Mouse (Mus musculus) neural tube, embryonic 15.5 days (tissue): Measurements from ENCODE around the gene Clca3a2. TPM values are rescaled to one million over a fixed set of nuclear protein-coding genes. Genes with fewer than 3 reads are reported as not detected.
"Not testable (repeated sequence)": the region's sequence is repeated elsewhere in the genome, so short reads cannot be mapped to it uniquely, and the experiment has no call there.

ENCODE experiments used
- ATAC-seq: fragments of 200-750 bp; cut with Nextera tagmentation; 2 replicates; pipeline ENCODE4 v1.8.0; 2017; ENCODE audit warnings: mild to moderate bottlenecking, moderate TSS enrichment, moderate library complexity; ENCODE audit not compliant: low FRiP score
- H3K27ac ChIP-seq: fragments of 300-500 bp; sonication (generic); replicated peaks from 2 replicates; pipeline ENCODE4 v1.5.1; 2015; ENCODE audit warnings: mild to moderate bottlenecking, inconsistent platforms
- H3K27me3 ChIP-seq: fragments of 300-500 bp; sonication (generic); replicated peaks from 2 replicates; pipeline ENCODE4 v1.6.1; 2015; ENCODE audit warnings: inconsistent platforms
- H3K36me3 ChIP-seq: fragments of 300-500 bp; sonication (generic); 2 replicates; pipeline ENCODE4 v1.6.1; 2015; ENCODE audit warnings: inconsistent platforms
- H3K4me1 ChIP-seq: fragments of 300-500 bp; sonication (generic); 2 replicates; pipeline ENCODE4 v1.6.1; 2015; ENCODE audit warnings: inconsistent platforms
- H3K4me2 ChIP-seq: fragments of 300-500 bp; sonication (generic); 2 replicates; pipeline ENCODE4 v1.6.1; 2015; ENCODE audit warnings: inconsistent platforms, mild to moderate bottlenecking, moderate library complexity
- H3K4me3 ChIP-seq: fragments of 300-500 bp; sonication (generic); replicated peaks from 2 replicates; pipeline ENCODE4 v1.5.1; 2015; ENCODE audit warnings: mild to moderate bottlenecking, inconsistent platforms
- H3K9ac ChIP-seq: fragments of 300-500 bp; sonication (generic); replicated peaks from 2 replicates; pipeline ENCODE4 v1.6.1; 2015; ENCODE audit warnings: mild to moderate bottlenecking, inconsistent platforms
- H3K9me3 ChIP-seq: fragments of 300-500 bp; sonication (generic); replicated peaks from 2 replicates; pipeline ENCODE4 v1.6.1; 2016; ENCODE audit warnings: inconsistent platforms
- WGBS: fragments of 180-500 bp; shearing (Covaris S2); methylation state at CpG from one replicate; pipeline ENCODE4 v1.1.7; 2015; ENCODE audit warnings: mixed read lengths; 5-methylcytosine and 5-hydroxymethylcytosine counted together
- polyA plus RNA-seq: library from polyadenylated mRNA; unstranded; fragments of >200 nt; fragmentation: Nextera tagmentation; extraction: Ambion mirVana; gene quantifications from 2 replicates; pipeline ENCODE4 v1.2.1, GENCODE M21; 2015

Gene Clca3a2
- polyA plus RNA-seq, 1 experiment from 2014 or later, result 0.13 TPM

- Histone ChIP-seq H3K27me3 (no peaks in the 10 kb centered on the region), H3K9me3 (no peaks in the 10 kb centered on the region), H3K4me3 (no peak overlapping the region), H3K27ac (no peak overlapping the region), H3K4me2 (no peak overlapping the region), H3K9ac (no peak overlapping the region), H3K36me3 (no peaks in the 10 kb centered on the region), H3K4me1 (no peaks in the 10 kb centered on the region)
- 84% methylated on average over 11 of the region's 11 CpGs for WGBS
- ATAC-seq, result no peak
Measured at GRCm38 (mm10) chr3:144785181-144786148, 33.8 kb downstream of the Clca3a2 start.

- ATAC-seq, result no peak
- 88% methylated on average over 4 of the region's 4 CpGs for WGBS
- no peak overlapping the region for H3K9ac ChIP-seq
- H3K9me3 ChIP-seq, result no peaks in the 10 kb centered on the region
- H3K27ac ChIP-seq, result no peak overlapping the region
- no peaks in the 10 kb centered on the region for H3K36me3 ChIP-seq
- H3K4me1 ChIP-seq, result no peaks in the 10 kb centered on the region
- H3K4me3 ChIP-seq, result no peak overlapping the region
- H3K27me3 ChIP-seq, result no peaks in the 10 kb centered on the region
- H3K4me2 ChIP-seq, result no peak overlapping the region
Measured at GRCm38 (mm10) chr3:144765161-144765560, 54.1 kb downstream of the Clca3a2 start.

DNA sequence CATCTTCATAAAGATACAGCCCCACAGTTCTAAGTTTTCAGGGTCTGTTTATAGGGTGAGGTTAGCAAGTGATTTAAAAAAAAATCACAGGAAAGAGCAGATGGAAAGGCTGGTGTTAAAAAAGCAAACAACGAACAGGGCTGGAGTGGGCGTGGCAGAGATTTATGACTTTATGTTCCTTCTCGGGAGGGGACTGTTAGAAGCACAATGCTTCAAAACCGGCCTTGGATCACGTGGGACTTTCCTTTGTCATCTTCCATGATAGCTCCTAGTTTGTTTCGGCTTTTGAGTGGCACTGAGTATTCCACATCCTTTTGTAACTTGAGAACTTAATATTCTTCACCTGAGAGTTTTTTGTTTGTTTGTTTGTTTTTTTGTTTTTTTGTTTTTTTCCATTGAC, 57.8 kb downstream of the Clca3a2 start:
- Histone ChIP-seq H3K4me2 (no peak overlapping the region), H3K4me3 (no peak overlapping the region), H3K36me3 (no peaks in the 10 kb centered on the region), H3K27me3 (no peaks in the 10 kb centered on the region), H3K27ac (no peak overlapping the region), H3K4me1 (no peaks in the 10 kb centered on the region), H3K9ac (no peak overlapping the region), H3K9me3 (no peaks in the 10 kb centered on the region)
- 13% methylated on average over 6 of the region's 6 CpGs for WGBS
- no peak for ATAC-seq

- Histone ChIP-seq H3K4me2 (no peak within 1 kb of the TSS), H3K4me1 (no peaks in the 10 kb centered on the region), H3K27ac (no peak within 1 kb of the TSS), H3K36me3 (no peaks in the 10 kb centered on the region), H3K27me3 (no peaks in the 10 kb centered on the region), H3K9me3 (no peaks in the 10 kb centered on the region), H3K9ac (no peak within 1 kb of the TSS), H3K4me3 (no peak within 1 kb of the TSS)
- WGBS, result 52% methylated on average over 10 of the region's 11 CpGs
- ATAC-seq, result no peak
Measured at GRCm38 (mm10) chr3:144760592-144761309, 58.5 kb downstream of the Clca3a2 start, which contains the start of gene Clca3a1. TSS of gene Clca3a1 (minus strand) at chr3:144760977.

- no peak overlapping the region for H3K9ac ChIP-seq
- H3K27ac ChIP-seq, result no peak overlapping the region
- H3K27me3 ChIP-seq, result no peaks in the 10 kb centered on the region
- no peak overlapping the region for H3K4me2 ChIP-seq
- H3K36me3 ChIP-seq, result no peaks in the 10 kb centered on the region
- 91% methylated on average over 3 of the region's 3 CpGs for WGBS
- H3K4me3 ChIP-seq, result no peak overlapping the region
- H3K9me3 ChIP-seq, result no peaks in the 10 kb centered on the region
- no peaks in the 10 kb centered on the region for H3K4me1 ChIP-seq
- ATAC-seq, result no peak
Measured at GRCm38 (mm10) chr3:144759719-144760118, 59.6 kb downstream of the Clca3a2 start.

DNA sequence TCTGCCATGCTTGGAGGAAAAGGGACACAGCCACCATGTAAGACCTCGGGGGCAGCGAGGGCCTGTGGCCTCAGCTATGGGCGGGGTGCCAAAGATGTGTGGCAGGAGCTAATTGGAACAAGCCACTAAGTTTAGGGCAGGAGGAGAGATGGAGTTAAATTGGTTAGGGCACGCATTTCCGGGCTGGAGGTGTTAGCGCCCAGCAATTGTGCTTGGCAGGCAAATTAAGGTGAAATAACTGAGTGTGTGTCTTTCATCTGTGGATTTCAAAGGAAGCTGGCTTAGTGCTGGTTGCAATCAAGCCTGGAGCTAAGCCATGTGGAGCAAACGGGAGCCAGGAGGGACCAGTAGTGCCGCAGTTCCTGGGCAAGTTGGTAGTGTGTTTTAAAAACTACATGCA, 63.2 kb downstream of the Clca3a2 start:
- WGBS, result 81% methylated on average over 8 of the region's 8 CpGs
- not testable (repeated sequence) for H3K9me3 ChIP-seq, H3K36me3 ChIP-seq, H3K27ac ChIP-seq, H3K27me3 ChIP-seq, H3K4me2 ChIP-seq, H3K4me3 ChIP-seq, ATAC-seq, H3K4me1 ChIP-seq, H3K9ac ChIP-seq

DNA sequence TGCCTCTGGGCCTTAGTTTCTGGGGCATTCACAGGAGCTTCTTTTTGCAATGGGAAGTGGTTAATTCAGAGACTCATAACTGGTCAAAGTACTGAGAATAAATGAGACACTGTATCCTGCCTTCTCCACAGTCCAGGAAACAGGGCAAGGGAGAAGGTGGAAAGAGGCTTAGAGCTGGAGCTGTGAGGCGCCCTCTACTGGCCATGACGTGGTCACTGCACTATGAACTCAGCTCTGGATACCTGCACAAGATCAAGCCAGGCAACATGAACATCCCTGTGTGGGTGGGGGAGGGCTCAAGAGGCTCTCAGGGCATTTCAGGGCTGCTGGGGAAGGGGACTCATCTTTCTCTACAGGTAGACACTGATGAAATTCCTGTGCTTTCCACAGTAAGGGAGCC, 66.2 kb downstream of the Clca3a2 start:
- 5% methylated on average over 2 of the region's 2 CpGs for WGBS
- ATAC-seq, result no peak
- Histone ChIP-seq H3K4me3 (no peak overlapping the region), H3K27ac (no peak overlapping the region), H3K9ac (no peak overlapping the region), H3K27me3 (no peaks in the 10 kb centered on the region), H3K9me3 (no peaks in the 10 kb centered on the region), H3K4me2 (no peak overlapping the region), H3K4me1 (no peaks in the 10 kb centered on the region), H3K36me3 (no peaks in the 10 kb centered on the region)

DNA sequence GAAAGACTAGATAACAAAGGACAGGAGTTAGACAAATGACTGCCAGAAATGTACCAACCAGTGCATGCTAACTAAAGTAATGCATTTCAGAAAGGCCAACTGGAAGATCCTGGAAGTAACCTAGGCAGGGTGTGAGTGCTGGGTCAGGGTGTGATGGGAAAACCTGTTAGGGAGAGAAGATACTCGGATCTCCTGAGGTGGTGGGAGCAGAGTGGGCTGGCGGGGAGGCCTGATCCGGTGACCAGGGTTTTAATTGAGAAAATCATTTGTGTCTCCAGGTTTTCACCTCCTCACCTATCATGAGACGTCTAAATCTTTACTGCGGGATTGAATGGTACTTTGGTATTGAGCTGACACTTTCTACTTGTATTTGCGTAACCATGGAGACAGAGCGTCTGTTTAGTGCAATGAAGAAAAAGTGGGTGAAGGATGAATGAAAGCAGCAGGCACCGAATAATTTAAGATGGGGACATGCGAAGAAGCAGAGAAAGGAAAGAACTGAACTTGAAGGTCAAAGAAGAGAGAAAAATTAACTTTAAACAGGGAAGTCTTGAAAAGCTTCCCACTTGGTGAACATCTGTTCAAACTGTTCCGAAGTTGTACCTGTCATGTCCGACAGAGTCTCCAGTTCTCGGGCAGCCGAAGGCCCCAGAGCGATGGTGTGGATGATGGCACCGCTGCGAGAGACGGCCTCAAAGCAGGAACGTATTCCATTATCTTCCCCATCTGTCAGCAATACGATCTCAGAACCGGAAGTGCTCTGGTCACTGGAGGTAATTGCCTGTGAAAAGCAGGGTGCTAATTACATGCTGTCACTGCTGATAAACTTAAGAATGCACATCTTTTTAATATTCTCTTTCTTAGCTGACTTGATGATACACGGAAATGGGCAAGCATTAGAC, 70.0 kb downstream of the Clca3a2 start:
- 46% methylated on average over 20 of the region's 21 CpGs for WGBS
- ATAC-seq, result not testable (repeated sequence)

DNA sequence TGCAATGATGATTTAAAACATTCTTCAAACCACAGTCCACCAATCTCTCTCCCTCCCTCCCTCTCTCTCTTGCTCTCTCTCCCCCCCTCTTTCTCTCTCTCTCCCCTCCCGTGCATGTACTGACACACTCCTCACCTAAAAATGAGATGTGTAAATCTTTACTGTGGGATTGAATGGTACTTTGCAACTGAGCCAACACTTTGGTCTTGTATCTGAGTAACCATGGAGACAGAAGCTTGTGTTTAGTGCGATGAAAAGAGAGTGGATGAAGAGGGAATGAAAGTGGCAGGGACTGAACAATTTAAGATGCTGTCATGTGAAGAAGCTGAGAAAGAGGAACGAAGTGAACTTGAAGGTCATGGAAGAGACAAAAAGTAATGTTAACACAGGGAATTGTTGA, 71.6 kb downstream of the Clca3a2 start:
- 13% methylated on average over 3 of the region's 3 CpGs for WGBS
- H3K9ac ChIP-seq, ATAC-seq: not testable (repeated sequence)

More for the DNA sequence above, 70.0 kb downstream of the Clca3a2 start:
- H3K4me3 ChIP-seq, H3K27ac ChIP-seq, H3K9ac ChIP-seq, H3K27me3 ChIP-seq, H3K36me3 ChIP-seq, H3K9me3 ChIP-seq, H3K4me1 ChIP-seq: not testable (repeated sequence)
- H3K4me2 ChIP-seq, result peak overlapping the region; percentile 29; the same call in 1 of the 2 replicates

More for the DNA sequence above, 71.6 kb downstream of the Clca3a2 start:
- not testable (repeated sequence) for H3K9me3 ChIP-seq, H3K27ac ChIP-seq, H3K36me3 ChIP-seq, H3K4me3 ChIP-seq, H3K4me2 ChIP-seq, H3K4me1 ChIP-seq, H3K27me3 ChIP-seq
